Mouse (Mus musculus) midbrain, embryonic 11.5 days (tissue): ENCODE data around the gene Blm. TPM values are rescaled to one million over a fixed set of nuclear protein-coding genes. Genes with fewer than 3 reads are reported as not detected.

Experiments
- ATAC-seq: fragments of 200-750 bp; cut with Nextera tagmentation; 2 replicates; pipeline ENCODE4 v1.8.0; 2017; ENCODE audit warnings: moderate TSS enrichment, moderate library complexity; ENCODE audit not compliant: low FRiP score
- DNase-seq: peaks from one replicate; pipeline ENCODE4 v3.0.0; 2015; ENCODE audit warnings: low spot score; ENCODE audit errors: missing footprints
- H3K27ac ChIP-seq: fragments of 300-500 bp; sonication (generic); 2 replicates; pipeline ENCODE4 v1.5.1; 2014; ENCODE audit warnings: low read depth, low read length
- H3K27me3 ChIP-seq: fragments of 300-500 bp; sonication (generic); 2 replicates; pipeline ENCODE4 v1.6.1; 2014; ENCODE audit warnings: mild to moderate bottlenecking, low read length, moderate library complexity, mixed read lengths; ENCODE audit not compliant: control insufficient read depth, insufficient read depth
- H3K36me3 ChIP-seq: fragments of 300-500 bp; sonication (generic); 2 replicates; pipeline ENCODE4 v1.6.1; 2014; ENCODE audit warnings: mild to moderate bottlenecking, low read length, moderate library complexity, mixed read lengths; ENCODE audit not compliant: control insufficient read depth, insufficient read depth
- H3K4me1 ChIP-seq: fragments of 300-500 bp; sonication (generic); 2 replicates; pipeline ENCODE4 v1.6.1; 2014; ENCODE audit warnings: low read length; ENCODE audit not compliant: control insufficient read depth, insufficient read depth
- H3K4me2 ChIP-seq: fragments of 300-500 bp; sonication (generic); 2 replicates; pipeline ENCODE4 v1.6.1; 2014; ENCODE audit warnings: mild to moderate bottlenecking, moderate library complexity
- H3K4me3 ChIP-seq: fragments of 300-500 bp; sonication (generic); 2 replicates; pipeline ENCODE4 v1.5.1; 2014; ENCODE audit warnings: low read depth, low read length
- H3K9ac ChIP-seq: fragments of 300-500 bp; sonication (generic); 2 replicates; pipeline ENCODE4 v1.6.1; 2014; ENCODE audit warnings: low read length
- H3K9me3 ChIP-seq: fragments of 300-500 bp; sonication (generic); 2 replicates; pipeline ENCODE4 v1.6.1; 2016; ENCODE audit warnings: low read length; ENCODE audit not compliant: control insufficient read depth
- WGBS: fragments of 180-500 bp; shearing (Covaris S2); extraction: QIAGEN DNeasy Blood & Tissue Kit; methylation state at CpG from one replicate; pipeline ENCODE4 v1.1.7; 2014; 5-methylcytosine and 5-hydroxymethylcytosine counted together
- polyA plus RNA-seq: library from polyadenylated mRNA; unstranded; fragments of >200 nt; fragmentation: Nextera tagmentation; extraction: Ambion mirVana; gene quantifications from 2 replicates; pipeline ENCODE4 v1.2.1, GENCODE M21; 2014

The Blm gene
- polyA plus RNA-seq, 1 experiment from 2014 or later = 38.1 TPM

- H3K27me3 ChIP-seq = no peaks in the 10 kb centered on the region
- H3K9me3 ChIP-seq = no peaks in the 10 kb centered on the region
- DNase-seq = no peak
- no peak overlapping the region for H3K9ac ChIP-seq
- 89% methylated on average over 3 of the region's 3 CpGs for WGBS
- H3K4me1 ChIP-seq = no peaks in the 10 kb centered on the region
- H3K27ac ChIP-seq = no peak overlapping the region
- no peak for ATAC-seq
- no peak overlapping the region for H3K4me2 ChIP-seq
- H3K36me3 ChIP-seq = peaks cover 9% of the 10 kb centered on the region; the same call in 1 of the 2 replicates
- no peak overlapping the region for H3K4me3 ChIP-seq
Measured at GRCm38 (mm10) chr7:80457831-80458343, 77.0 kb downstream of the Blm start.

GRCm38 (mm10) chr7:80457241-80457640 is 77.7 kb downstream of the Blm start:
- WGBS = 88% methylated on average over 6 of the region's 6 CpGs
- no peak overlapping the region for H3K9ac ChIP-seq

GRCm38 (mm10) chr7:80456327-80456726 is 78.6 kb downstream of the Blm start:
- Histone ChIP-seq H3K9me3 (no peaks in the 10 kb centered on the region), H3K36me3 (peaks cover 9% of the 10 kb centered on the region; the same call in 1 of the 2 replicates), H3K27ac (no peak overlapping the region), H3K4me1 (no peaks in the 10 kb centered on the region), H3K9ac (no peak overlapping the region), H3K4me2 (no peak overlapping the region), H3K4me3 (no peak overlapping the region), H3K27me3 (no peaks in the 10 kb centered on the region)
- ATAC-seq (no peak), DNase-seq (no peak)
- WGBS = 95% methylated on average over 6 of the region's 6 CpGs

More at GRCm38 (mm10) chr7:80457241-80457640, 77.7 kb downstream of the Blm start:
- Histone ChIP-seq H3K9me3 (no peaks in the 10 kb centered on the region), H3K36me3 (peaks cover 9% of the 10 kb centered on the region; the same call in 1 of the 2 replicates), H3K27ac (no peak overlapping the region), H3K4me3 (no peak overlapping the region), H3K4me1 (no peaks in the 10 kb centered on the region), H3K4me2 (no peak overlapping the region), H3K27me3 (no peaks in the 10 kb centered on the region)
- no peak for DNase-seq
- no peak for ATAC-seq

GRCm38 (mm10) chr7:80455505-80456160 is 79.3 kb downstream of the Blm start:
- Histone ChIP-seq H3K4me3 (no peak overlapping the region), H3K4me1 (no peaks in the 10 kb centered on the region), H3K27ac (no peak overlapping the region), H3K36me3 (peaks cover 6% of the 10 kb centered on the region; the same call in 1 of the 2 replicates), H3K4me2 (no peak overlapping the region), H3K27me3 (no peaks in the 10 kb centered on the region), H3K9ac (no peak overlapping the region), H3K9me3 (no peaks in the 10 kb centered on the region)
- DNase-seq = no peak
- WGBS = 87% methylated on average over 4 of the region's 4 CpGs
- ATAC-seq = no peak

- DNase-seq (no peak), ATAC-seq (no peak)
- H3K4me2 ChIP-seq = no peak overlapping the region
- WGBS = 91% methylated on average over 2 of the region's 2 CpGs
- no peaks in the 10 kb centered on the region for H3K9me3 ChIP-seq
- H3K27ac ChIP-seq = no peak overlapping the region
- H3K27me3 ChIP-seq = no peaks in the 10 kb centered on the region
- H3K36me3 ChIP-seq = peaks cover 6% of the 10 kb centered on the region; the same call in 1 of the 2 replicates
- no peak overlapping the region for H3K4me3 ChIP-seq
- H3K9ac ChIP-seq = no peak overlapping the region
- H3K4me1 ChIP-seq = no peaks in the 10 kb centered on the region
Measured at GRCm38 (mm10) chr7:80454786-80455185, 80.1 kb downstream of the Blm start.

- peaks cover 6% of the 10 kb centered on the region; the same call in 1 of the 2 replicates for H3K36me3 ChIP-seq
- ATAC-seq (no peak), DNase-seq (no peak)
- 95% methylated on average over 5 of the region's 5 CpGs for WGBS
- no peak overlapping the region for H3K4me2 ChIP-seq
- H3K27ac ChIP-seq = no peak overlapping the region
- no peaks in the 10 kb centered on the region for H3K9me3 ChIP-seq
- H3K9ac ChIP-seq = no peak overlapping the region
- H3K27me3 ChIP-seq = no peaks in the 10 kb centered on the region
- H3K4me3 ChIP-seq = no peak overlapping the region
- H3K4me1 ChIP-seq = no peaks in the 10 kb centered on the region
Measured at GRCm38 (mm10) chr7:80453997-80454396, 80.9 kb downstream of the Blm start.

GRCm38 (mm10) chr7:80453121-80453520 is 81.8 kb downstream of the Blm start:
- no peak overlapping the region for H3K4me2 ChIP-seq
- no peaks in the 10 kb centered on the region for H3K4me1 ChIP-seq
- WGBS = 82% methylated on average over 3 of the region's 3 CpGs
- no peak overlapping the region for H3K9ac ChIP-seq
- peaks cover 6% of the 10 kb centered on the region; the same call in 1 of the 2 replicates for H3K36me3 ChIP-seq
- H3K27me3 ChIP-seq = no peaks in the 10 kb centered on the region
- no peak overlapping the region for H3K27ac ChIP-seq
- no peaks in the 10 kb centered on the region for H3K9me3 ChIP-seq
- ATAC-seq (no peak), DNase-seq (no peak)
- H3K4me3 ChIP-seq = no peak overlapping the region

- Histone ChIP-seq H3K4me3 (no peak overlapping the region), H3K9me3 (no peaks in the 10 kb centered on the region), H3K36me3 (peaks cover 6% of the 10 kb centered on the region; the same call in 1 of the 2 replicates), H3K9ac (no peak overlapping the region), H3K27ac (no peak overlapping the region), H3K4me2 (no peak overlapping the region), H3K27me3 (no peaks in the 10 kb centered on the region), H3K4me1 (no peaks in the 10 kb centered on the region)
- ATAC-seq (no peak), DNase-seq (no peak)
- 80% methylated on average over 5 of the region's 5 CpGs for WGBS
Measured at GRCm38 (mm10) chr7:80452241-80452640, 82.7 kb downstream of the Blm start.

- H3K4me1 ChIP-seq = no peaks in the 10 kb centered on the region
- WGBS = 66% methylated on average over 3 of the region's 3 CpGs
- H3K4me2 ChIP-seq = no peak overlapping the region
- ATAC-seq (no peak), DNase-seq (no peak)
- H3K27ac ChIP-seq = no peak overlapping the region
- H3K9ac ChIP-seq = no peak overlapping the region
- peaks cover 6% of the 10 kb centered on the region; the same call in 1 of the 2 replicates for H3K36me3 ChIP-seq
- H3K9me3 ChIP-seq = no peaks in the 10 kb centered on the region
- no peaks in the 10 kb centered on the region for H3K27me3 ChIP-seq
- no peak overlapping the region for H3K4me3 ChIP-seq
Measured at GRCm38 (mm10) chr7:80451550-80452232, 83.2 kb downstream of the Blm start.
